Mouse (Mus musculus) layer of hippocampus, adult 2 months (tissue): ENCODE results near the gene 2310079G19Rik. TPM values are rescaled to one million over a fixed set of nuclear protein-coding genes. Genes with fewer than 3 reads are reported as not detected.

Source experiments
- DNase-seq, 2 experiments: peaks; one replicate each; pipeline ENCODE4 v3.0.0; 2022; ENCODE audit warnings: low spot score in 2 of 2
- H3K27ac ChIP-seq: fragments of 200-600 bp; 2 replicates; pipeline ENCODE4 v1.8.1; 2022
- H3K4me3 ChIP-seq: fragments of 200-600 bp; 2 replicates; pipeline ENCODE4 v1.8.1; 2022; ENCODE audit warnings: mild to moderate bottlenecking
- CTCF ChIP-seq: fragments of 200-600 bp; conservative IDR thresholded peaks from 2 replicates; pipeline ENCODE4 v1.8.1; 2022; ENCODE audit warnings: antibody characterized with exemption, mild to moderate bottlenecking, moderate library complexity
- total RNA-seq, 2 experiments: library from RNA; stranded (reverse); gene quantifications; 2 replicates each; pipeline ENCODE4 v1.2.3; 2021

Gene 2310079G19Rik
- total RNA-seq, 2 experiments from 2014 or later, result not detected

DNA sequence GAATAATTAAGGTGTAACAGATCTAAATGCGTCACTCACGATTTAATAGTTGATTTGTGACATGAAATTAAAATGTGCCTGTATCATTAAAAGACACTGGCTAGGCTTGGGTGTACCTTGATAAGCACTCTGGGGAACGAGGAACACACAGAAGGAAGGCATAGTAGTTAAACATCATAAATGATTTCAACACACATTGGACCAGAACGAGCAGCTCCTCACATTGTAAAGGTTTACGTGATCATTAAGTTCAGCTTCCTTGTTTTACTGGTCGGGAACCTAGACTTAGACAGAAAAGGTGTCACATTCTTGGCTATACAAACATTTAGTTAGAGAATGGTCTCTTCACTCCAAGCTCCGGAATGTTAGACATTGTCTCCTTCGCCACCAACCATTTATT is 27.2 kb downstream of the 2310079G19Rik start:
- H3K27ac ChIP-seq, result no peak overlapping the region
- TF ChIP-seq CTCF, result no peak
- DNase-seq, result no peak
- H3K4me3 ChIP-seq, result no peak overlapping the region

DNA sequence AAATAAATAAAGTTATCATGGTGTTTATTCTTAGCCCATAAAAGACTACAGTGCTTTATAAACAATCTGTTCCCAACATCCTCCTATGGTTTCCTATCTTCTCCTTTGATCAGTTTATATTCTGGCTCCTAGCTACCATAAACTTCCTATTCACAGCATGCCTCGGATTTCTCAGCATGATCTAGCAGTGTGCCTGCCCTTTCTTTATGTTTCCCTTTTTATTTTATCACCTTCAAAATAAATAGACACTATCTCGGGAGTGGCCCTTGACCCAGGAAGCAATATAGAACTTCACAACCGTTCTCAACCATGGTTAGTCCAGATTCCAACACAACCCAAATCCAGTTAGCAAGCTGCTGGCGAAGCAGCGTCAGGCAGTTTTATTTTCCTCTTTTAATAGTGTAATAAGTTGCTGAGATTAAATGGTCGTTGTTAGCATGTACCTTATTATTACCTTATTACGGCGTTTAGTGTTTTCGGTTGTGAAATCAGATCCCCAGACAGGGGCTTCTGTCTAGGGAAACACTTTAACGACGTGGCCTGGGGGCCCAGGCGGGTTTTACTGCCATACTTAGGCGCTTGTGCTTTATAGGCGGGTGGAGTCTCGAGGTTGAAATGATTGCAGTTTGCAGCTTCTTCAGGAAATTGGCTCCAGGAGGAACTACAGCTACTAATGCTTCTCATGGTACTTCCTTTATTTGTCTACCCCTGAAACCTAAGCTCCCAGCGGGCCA is 27.8 kb downstream of the 2310079G19Rik start:
- TF ChIP-seq CTCF, result no peak

DNA sequence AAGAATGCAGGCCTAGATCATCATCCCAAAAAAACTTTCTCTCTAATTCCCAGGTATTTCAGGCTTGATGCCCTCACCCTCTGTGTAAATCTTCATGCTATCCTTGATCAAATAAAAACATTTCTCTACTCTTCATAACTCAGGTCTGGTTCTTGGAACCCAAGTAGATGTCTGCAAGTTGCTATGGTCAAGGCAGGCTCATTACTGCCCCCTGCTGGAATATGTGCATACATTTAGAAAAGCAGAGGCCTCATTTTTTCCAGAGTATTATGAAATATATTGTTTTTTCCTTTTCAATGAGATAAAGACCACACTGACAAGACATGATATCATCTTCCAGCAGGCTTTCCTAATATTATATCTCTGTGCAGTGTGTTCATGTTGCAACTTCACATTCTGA is 34.7 kb downstream of the 2310079G19Rik start:
- Histone ChIP-seq H3K27ac (no peak overlapping the region), H3K4me3 (no peak overlapping the region)
- peak; percentile 62 for TF ChIP-seq CTCF
- no peak for DNase-seq

More for the DNA sequence above, 27.8 kb downstream of the 2310079G19Rik start:
- Histone ChIP-seq H3K27ac (no peak overlapping the region), H3K4me3 (no peak overlapping the region)
- DNase-seq, result no peak

DNA sequence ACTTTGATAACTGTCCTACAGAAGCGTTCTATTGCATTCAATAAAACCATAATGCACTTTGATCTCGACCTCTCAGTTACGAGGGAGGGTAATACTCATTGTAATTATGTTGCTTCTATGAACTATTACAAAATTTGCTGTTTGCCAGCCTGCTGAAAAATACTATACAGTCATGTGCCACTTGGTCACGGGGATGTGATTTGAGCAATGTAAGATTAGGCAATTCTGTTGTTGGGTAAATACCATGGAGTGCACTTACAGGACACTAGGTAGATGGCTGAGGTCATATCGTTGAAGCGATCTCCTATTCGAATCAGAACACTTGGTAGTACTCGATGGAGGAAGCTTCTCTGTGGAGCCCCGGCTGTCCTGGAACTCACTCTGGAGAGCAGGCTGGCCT is 44.1 kb downstream of the 2310079G19Rik start:
- no peak for DNase-seq
- no peak for TF ChIP-seq CTCF
- no peak overlapping the region for H3K4me3 ChIP-seq
- no peak overlapping the region for H3K27ac ChIP-seq

Other genes with a start within 250 kb of the 2310079G19Rik start
- not detected for gene Cldn17, start 120.7 kb downstream of the 2310079G19Rik start, total RNA-seq
- gene Cldn8, start 64.5 kb downstream of the 2310079G19Rik start, total RNA-seq, result not detected
- not detected for gene Krtap24-1, start 15.4 kb downstream of the 2310079G19Rik start, total RNA-seq
- not detected for gene Krtap26-1, start 20.1 kb upstream of the 2310079G19Rik start, total RNA-seq
- not detected for gene Krtap27-1, start 44.0 kb upstream of the 2310079G19Rik start, total RNA-seq
- gene 2310061N02Rik, start 80.3 kb upstream of the 2310079G19Rik start, total RNA-seq, result not detected
- not detected for gene Krtap13-1, start 101.2 kb upstream of the 2310079G19Rik start, total RNA-seq
- gene Krtap13, start 124.0 kb upstream of the 2310079G19Rik start, total RNA-seq, result not detected
- gene 2310034C09Rik, start 131.2 kb upstream of the 2310079G19Rik start, total RNA-seq, result not detected
- gene 2310057N15Rik, start 146.5 kb upstream of the 2310079G19Rik start, total RNA-seq, result not detected
- gene Gm5965, start 150.2 kb upstream of the 2310079G19Rik start, total RNA-seq, result not detected
- not detected for gene Gm20741, start 184.6 kb upstream of the 2310079G19Rik start, total RNA-seq
- gene Krtap15, start 192.5 kb upstream of the 2310079G19Rik start, total RNA-seq, result not detected
- gene Krtap14, start 198.5 kb upstream of the 2310079G19Rik start, total RNA-seq, result not detected
- not detected for gene Krtap19-1, start 241.7 kb upstream of the 2310079G19Rik start, total RNA-seq
- gene Krtap19-2, start 246.6 kb upstream of the 2310079G19Rik start, total RNA-seq, result not detected